Mouse (Mus musculus): ENCODE data around the gene Ube2h.

- TF ChIP-seq POLR2A (IDR thresholded peaks at IDR 0.05; ENCODE audit: borderline replicate concordance, extremely low read depth, insufficient read depth, insufficient read length, poor library complexity, severe bottlenecking) (no peak), CTCF (IDR thresholded peaks at IDR 0.05; ENCODE audit: borderline replicate concordance, extremely low read depth, insufficient read depth, insufficient read length) (no peak)
These were observed 64.2 kb downstream of the Ube2h start for GRCm38 (mm10) chr6:30240105-30240504.
